Mouse (Mus musculus): Measurements from ENCODE around the gene Slc16a6. TPM values are rescaled to one million over a fixed set of nuclear protein-coding genes. Genes with fewer than 3 reads are reported as not detected.

The Slc16a6 gene
- polyA plus RNA-seq, 1 experiment from 2014 or later = 7.0 TPM

GRCm38 (mm10) chr11:109444600-109444999 lies 28.8 kb downstream of the Slc16a6 start:
- WGBS = 51% methylated on average over 7 of the region's 7 CpGs
- Histone ChIP-seq H3K4me1 (ENCODE audit: control insufficient read depth, insufficient read depth, low read length) (peaks cover 12% of the 10 kb centered on the region), H3K36me3 (ENCODE audit: control insufficient read depth, insufficient read depth) (no peaks in the 10 kb centered on the region), H3K4me3 (ENCODE audit: low read length) (no peak overlapping the region), H3K9me3 (replicated peaks; ENCODE audit: control insufficient read depth, low read length) (no peaks in the 10 kb centered on the region), H3K9ac (ENCODE audit: low read length) (no peak overlapping the region), H3K27ac (ENCODE audit: low read length) (no peak overlapping the region), H3K4me2 (ENCODE audit: low read depth, low read length) (no peak overlapping the region), H3K27me3 (ENCODE audit: control insufficient read depth, insufficient read depth, low read length) (no peaks in the 10 kb centered on the region)
- ATAC-seq (replicated peaks; ENCODE audit: extremely low read depth, insufficient read depth, low FRiP score) = no peak

GRCm38 (mm10) chr11:109443468-109444263 lies 29.7 kb downstream of the Slc16a6 start:
- Histone ChIP-seq H3K27me3 (ENCODE audit: control insufficient read depth, insufficient read depth, low read length) (no peaks in the 10 kb centered on the region), H3K27ac (ENCODE audit: low read length) (no peak overlapping the region), H3K4me2 (ENCODE audit: low read depth, low read length) (no peak overlapping the region), H3K9ac (ENCODE audit: low read length) (no peak overlapping the region), H3K36me3 (ENCODE audit: control insufficient read depth, insufficient read depth) (no peaks in the 10 kb centered on the region), H3K9me3 (replicated peaks; ENCODE audit: control insufficient read depth, low read length) (no peaks in the 10 kb centered on the region), H3K4me1 (ENCODE audit: control insufficient read depth, insufficient read depth, low read length) (peaks cover 17% of the 10 kb centered on the region), H3K4me3 (ENCODE audit: low read length) (no peak overlapping the region)
- no peak for ATAC-seq (replicated peaks; ENCODE audit: extremely low read depth, insufficient read depth, low FRiP score)
- WGBS = 86% methylated on average over 8 of the region's 8 CpGs

GRCm38 (mm10) chr11:109442166-109442730 lies 31.1 kb downstream of the Slc16a6 start:
- no peak overlapping the region for H3K4me2 ChIP-seq (ENCODE audit: low read depth, low read length)

GRCm38 (mm10) chr11:109441119-109441518 lies 32.3 kb downstream of the Slc16a6 start:
- Histone ChIP-seq H3K27me3 (ENCODE audit: control insufficient read depth, insufficient read depth, low read length) (no peaks in the 10 kb centered on the region), H3K27ac (ENCODE audit: low read length) (no peak overlapping the region), H3K9me3 (replicated peaks; ENCODE audit: control insufficient read depth, low read length) (no peaks in the 10 kb centered on the region), H3K36me3 (ENCODE audit: control insufficient read depth, insufficient read depth) (peaks cover 11% of the 10 kb centered on the region), H3K4me1 (ENCODE audit: control insufficient read depth, insufficient read depth, low read length) (peaks cover 17% of the 10 kb centered on the region), H3K9ac (ENCODE audit: low read length) (no peak overlapping the region), H3K4me3 (ENCODE audit: low read length) (no peak overlapping the region), H3K4me2 (ENCODE audit: low read depth, low read length) (no peak overlapping the region)
- ATAC-seq (replicated peaks; ENCODE audit: extremely low read depth, insufficient read depth, low FRiP score) = no peak
- 59% methylated on average over 3 of the region's 3 CpGs for WGBS

More at GRCm38 (mm10) chr11:109442166-109442730, 31.1 kb downstream of the Slc16a6 start:
- peaks cover 4% of the 10 kb centered on the region; the same call in 1 of the 2 replicates for H3K36me3 ChIP-seq (ENCODE audit: control insufficient read depth, insufficient read depth)
- H3K27ac ChIP-seq (ENCODE audit: low read length) = no peak overlapping the region
- no peak overlapping the region for H3K4me3 ChIP-seq (ENCODE audit: low read length)
- ATAC-seq (replicated peaks; ENCODE audit: extremely low read depth, insufficient read depth, low FRiP score) = no peak
- no peaks in the 10 kb centered on the region for H3K9me3 ChIP-seq (replicated peaks; ENCODE audit: control insufficient read depth, low read length)
- H3K9ac ChIP-seq (ENCODE audit: low read length) = no peak overlapping the region
- peaks cover 17% of the 10 kb centered on the region for H3K4me1 ChIP-seq (ENCODE audit: control insufficient read depth, insufficient read depth, low read length)
- 52% methylated on average over 5 of the region's 5 CpGs for WGBS
- no peaks in the 10 kb centered on the region for H3K27me3 ChIP-seq (ENCODE audit: control insufficient read depth, insufficient read depth, low read length)

GRCm38 (mm10) chr11:109440641-109441040 lies 32.8 kb downstream of the Slc16a6 start:
- H3K9ac ChIP-seq (ENCODE audit: low read length) = peak overlapping the region; percentile 83
- peaks cover 13% of the 10 kb centered on the region for H3K36me3 ChIP-seq (ENCODE audit: control insufficient read depth, insufficient read depth)
- H3K4me2 ChIP-seq (ENCODE audit: low read depth, low read length) = peak overlapping the region; percentile 93
- 61% methylated on average over 4 of the region's 4 CpGs for WGBS
- H3K27me3 ChIP-seq (ENCODE audit: control insufficient read depth, insufficient read depth, low read length) = no peaks in the 10 kb centered on the region
- no peak for ATAC-seq (replicated peaks; ENCODE audit: extremely low read depth, insufficient read depth, low FRiP score)
- H3K9me3 ChIP-seq (replicated peaks; ENCODE audit: control insufficient read depth, low read length) = no peaks in the 10 kb centered on the region
- peak overlapping the region; percentile 76 for H3K4me3 ChIP-seq (ENCODE audit: low read length)
- peaks cover 17% of the 10 kb centered on the region for H3K4me1 ChIP-seq (ENCODE audit: control insufficient read depth, insufficient read depth, low read length)
- no peak overlapping the region for H3K27ac ChIP-seq (ENCODE audit: low read length)

GRCm38 (mm10) chr11:109439829-109440340 lies 33.5 kb downstream of the Slc16a6 start:
- Histone ChIP-seq H3K4me2 (ENCODE audit: low read depth, low read length) (peak overlapping the region; percentile 93), H3K9ac (ENCODE audit: low read length) (peak overlapping the region; percentile 83), H3K27me3 (ENCODE audit: control insufficient read depth, insufficient read depth, low read length) (no peaks in the 10 kb centered on the region), H3K4me1 (ENCODE audit: control insufficient read depth, insufficient read depth, low read length) (peaks cover 15% of the 10 kb centered on the region), H3K36me3 (ENCODE audit: control insufficient read depth, insufficient read depth) (peaks cover 21% of the 10 kb centered on the region), H3K9me3 (replicated peaks; ENCODE audit: control insufficient read depth, low read length) (no peaks in the 10 kb centered on the region), H3K27ac (ENCODE audit: low read length) (peak overlapping the region; percentile 78), H3K4me3 (ENCODE audit: low read length) (peak overlapping the region; percentile 76)
- WGBS = 1% methylated on average over 32 of the region's 32 CpGs
- ATAC-seq (replicated peaks; ENCODE audit: extremely low read depth, insufficient read depth, low FRiP score) = peak; percentile 85

- H3K4me3 ChIP-seq (ENCODE audit: low read length) = peak overlapping the region; percentile 76; the same call in 1 of the 2 replicates
- peak; percentile 34; the same call in 1 of the 2 replicates for ATAC-seq (replicated peaks; ENCODE audit: extremely low read depth, insufficient read depth, low FRiP score)
- WGBS = 22% methylated on average over 5 of the region's 5 CpGs
These were observed 34.2 kb downstream of the Slc16a6 start for GRCm38 (mm10) chr11:109439209-109439608.

GRCm38 (mm10) chr11:109436889-109437288 lies 36.5 kb downstream of the Slc16a6 start:
- peaks cover 13% of the 10 kb centered on the region for H3K4me1 ChIP-seq (ENCODE audit: control insufficient read depth, insufficient read depth, low read length)
- H3K27ac ChIP-seq (ENCODE audit: low read length) = no peak overlapping the region
- H3K36me3 ChIP-seq (ENCODE audit: control insufficient read depth, insufficient read depth) = peaks cover 29% of the 10 kb centered on the region
- no peaks in the 10 kb centered on the region for H3K27me3 ChIP-seq (ENCODE audit: control insufficient read depth, insufficient read depth, low read length)
- H3K9ac ChIP-seq (ENCODE audit: low read length) = no peak overlapping the region
- H3K4me2 ChIP-seq (ENCODE audit: low read depth, low read length) = no peak overlapping the region
- WGBS = 61% methylated on average over 7 of the region's 8 CpGs
- ATAC-seq (replicated peaks; ENCODE audit: extremely low read depth, insufficient read depth, low FRiP score) = no peak
- no peak overlapping the region for H3K4me3 ChIP-seq (ENCODE audit: low read length)
- no peaks in the 10 kb centered on the region for H3K9me3 ChIP-seq (replicated peaks; ENCODE audit: control insufficient read depth, low read length)

More at GRCm38 (mm10) chr11:109439209-109439608, 34.2 kb downstream of the Slc16a6 start:
- H3K9ac ChIP-seq (ENCODE audit: low read length) = peak overlapping the region; percentile 83
- peaks cover 13% of the 10 kb centered on the region for H3K4me1 ChIP-seq (ENCODE audit: control insufficient read depth, insufficient read depth, low read length)
- no peaks in the 10 kb centered on the region for H3K27me3 ChIP-seq (ENCODE audit: control insufficient read depth, insufficient read depth, low read length)
- H3K27ac ChIP-seq (ENCODE audit: low read length) = peak overlapping the region; percentile 78
- H3K9me3 ChIP-seq (replicated peaks; ENCODE audit: control insufficient read depth, low read length) = no peaks in the 10 kb centered on the region
- peaks cover 22% of the 10 kb centered on the region for H3K36me3 ChIP-seq (ENCODE audit: control insufficient read depth, insufficient read depth)
- H3K4me2 ChIP-seq (ENCODE audit: low read depth, low read length) = peak overlapping the region; percentile 93

Measured in heart, embryonic 16.5 days (tissue).